Mouse (Mus musculus) cerebellum, postnatal 36 days (tissue): ENCODE measurements around the gene Esyt1.

Source experiments
- DNase-seq, 2 experiments: peaks; one replicate each; pipeline ENCODE4 v3.0.0; 2021 to 2022; ENCODE audit warnings: mixed read lengths in 2 of 2

The Esyt1 gene

DNA sequence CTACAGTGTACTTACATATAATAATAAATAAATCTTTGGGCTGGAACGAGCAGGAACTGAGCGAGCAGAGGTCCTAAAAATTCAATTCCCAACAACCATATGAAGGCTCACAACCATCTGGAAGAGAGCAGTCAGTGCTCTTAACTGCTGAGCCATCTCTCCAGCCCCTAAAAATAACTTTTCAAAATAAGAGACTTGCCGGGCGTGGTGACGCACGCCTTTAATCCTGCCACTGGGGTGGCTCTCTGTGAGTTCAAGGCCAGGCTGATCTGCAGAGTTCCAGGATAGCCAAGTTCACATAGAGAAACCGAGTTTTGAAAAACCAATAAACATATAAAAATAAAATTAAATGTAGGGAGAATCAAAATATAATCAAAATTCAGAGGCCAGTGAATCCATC, 39.3 kb downstream of the Esyt1 start:
- no peak for DNase-seq

DNA sequence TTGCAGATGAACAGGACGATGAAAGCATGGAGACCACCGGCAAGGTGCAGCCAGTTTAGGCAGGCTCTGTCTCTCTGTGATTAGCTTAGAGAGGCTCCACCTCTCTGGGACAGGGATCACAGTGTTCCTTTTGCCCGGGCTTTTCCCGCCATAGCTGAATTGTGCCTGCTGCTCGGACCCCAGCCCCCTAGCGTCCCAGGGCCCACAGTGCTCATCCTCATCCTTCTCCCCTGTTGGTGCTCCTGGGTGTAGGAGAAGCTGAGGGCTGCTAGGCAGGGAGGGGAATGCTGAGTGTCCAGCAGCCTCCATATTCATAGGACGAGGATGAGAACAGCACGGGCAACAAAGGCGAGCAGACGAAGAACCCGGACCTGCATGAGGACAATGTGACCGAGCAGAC, 51.3 kb downstream of the Esyt1 start:
- DNase-seq, result no peak

DNA sequence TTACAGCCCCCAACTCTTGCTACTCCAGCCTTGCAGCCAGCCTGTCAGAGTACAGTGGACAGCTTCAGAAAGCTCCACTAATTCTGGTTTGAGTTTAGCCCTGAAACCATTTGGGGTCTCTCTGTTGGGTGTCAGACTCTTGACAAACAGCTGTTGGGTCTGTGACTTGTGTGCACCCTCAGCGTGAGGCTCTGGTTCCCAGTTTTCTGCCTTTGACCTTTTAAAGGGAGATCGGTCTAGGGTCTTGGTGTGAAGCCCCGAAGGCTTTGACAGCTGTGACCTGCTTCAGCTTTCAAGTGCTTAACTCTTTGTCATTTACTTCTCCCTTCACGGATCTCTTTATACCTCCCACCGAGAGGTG, 65.4 kb downstream of the Esyt1 start:
- no peak for DNase-seq
